Mouse (Mus musculus) liver, postnatal 0 days (tissue): ENCODE data around the gene Tmem117.

Source experiments
- CTCF ChIP-seq: sonication (generic); IDR thresholded peaks from 2 replicates; pipeline ENCODE4 v1.5.1; 2016; ENCODE audit warnings: antibody characterized with exemption, low read depth
- EP300 ChIP-seq: IDR thresholded peaks from 2 replicates; pipeline ENCODE4 v1.6.1; 2016; ENCODE audit warnings: antibody characterized with exemption, low read depth, mild to moderate bottlenecking

DNA sequence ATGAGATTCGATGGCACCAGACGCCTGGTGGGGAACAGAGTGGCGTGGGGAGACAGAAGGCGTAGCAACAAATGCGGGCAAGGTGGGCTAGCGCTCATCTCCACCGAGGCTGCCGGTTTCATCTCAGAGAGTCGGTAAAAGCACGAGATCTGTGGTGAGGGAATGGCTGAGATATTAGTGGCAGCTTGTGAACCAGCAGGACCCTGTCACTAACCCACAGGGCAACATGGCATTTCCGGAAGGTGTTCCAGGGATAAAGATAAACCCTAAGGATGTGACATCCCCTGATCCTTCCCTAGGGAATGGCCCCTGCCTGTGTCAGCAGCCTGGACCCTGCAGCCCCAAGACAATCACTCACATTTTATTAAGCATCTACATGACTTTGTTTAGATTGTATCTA, 266.6 kb downstream of the Tmem117 start:
- TF ChIP-seq CTCF, result no peak
- TF ChIP-seq EP300, result no peak
